Mouse (Mus musculus) midbrain, postnatal 0 days (tissue): ENCODE measurements at regions not wholly inside any gene's neighbourhood (a gene's known extent, or its start where the extent isn't known, plus 50 kb on each side); places are given as distances from the start of the nearest gene placed in this dataset.
A peak's percentile ranks its signal among the peaks of the same experiment; 100 is the strongest.

Experiments
- ATAC-seq: fragments of 200-750 bp; cut with Nextera tagmentation; 2 replicates; pipeline ENCODE4 v1.8.0; 2017; ENCODE audit warnings: moderate number of reproducible peaks, mild to moderate bottlenecking, moderate TSS enrichment, moderate library complexity; ENCODE audit not compliant: low FRiP score
- DNase-seq: peaks from one replicate; pipeline ENCODE4 v3.0.0-alpha.2; 2015; ENCODE audit warnings: low spot score
- H3K27ac ChIP-seq: fragments of 300-500 bp; sonication (generic); 2 replicates; pipeline ENCODE4 v1.5.1; 2014; ENCODE audit warnings: low read depth, mild to moderate bottlenecking, low read length, mixed read lengths
- H3K27me3 ChIP-seq: fragments of 300-500 bp; sonication (generic); 2 replicates; pipeline ENCODE4 v1.6.1; 2014; ENCODE audit warnings: low read length, control low read depth, mixed read lengths; ENCODE audit not compliant: insufficient read depth
- H3K36me3 ChIP-seq: fragments of 300-500 bp; sonication (generic); 2 replicates; pipeline ENCODE4 v1.6.1; 2014; ENCODE audit warnings: low read length, control low read depth, mixed read lengths; ENCODE audit not compliant: insufficient read depth
- H3K4me1 ChIP-seq: fragments of 300-500 bp; sonication (generic); 2 replicates; pipeline ENCODE4 v1.6.1; 2014; ENCODE audit warnings: mild to moderate bottlenecking, control low read depth, antibody characterized with exemption, low read length, mixed read lengths; ENCODE audit not compliant: insufficient read depth
- H3K4me2 ChIP-seq: fragments of 300-500 bp; sonication (generic); 2 replicates; pipeline ENCODE4 v1.6.1; 2014; ENCODE audit warnings: low read depth, mild to moderate bottlenecking, low read length, mixed read lengths; ENCODE audit not compliant: poor library complexity, severe bottlenecking
- H3K4me3 ChIP-seq: fragments of 300-500 bp; sonication (generic); 2 replicates; pipeline ENCODE4 v1.5.1; 2014; ENCODE audit warnings: low read depth, mild to moderate bottlenecking, low read length, moderate library complexity
- H3K9ac ChIP-seq: fragments of 300-500 bp; sonication (generic); replicated peaks from 2 replicates; pipeline ENCODE4 v1.6.1; 2014; ENCODE audit warnings: mild to moderate bottlenecking, low read length, moderate library complexity, mixed read lengths; ENCODE audit not compliant: poor library complexity, severe bottlenecking
- H3K9me3 ChIP-seq: fragments of 300-500 bp; sonication (generic); 2 replicates; pipeline ENCODE4 v1.6.1; 2016; ENCODE audit warnings: low read length, control low read depth
- CTCF ChIP-seq: IDR thresholded peaks from 2 replicates; pipeline ENCODE4 v1.5.1; 2016; ENCODE audit warnings: antibody characterized with exemption, mild to moderate bottlenecking
- WGBS: fragments of 180-500 bp; shearing (Covaris S2); extraction: QIAGEN DNeasy Blood & Tissue Kit; methylation state at CpG from one replicate; pipeline ENCODE4 v1.1.7; 2014; 5-methylcytosine and 5-hydroxymethylcytosine counted together

GRCm38 (mm10) chr17:84877864-84878224, 78.7 kb upstream of the Ppm1b start:
- Histone ChIP-seq H3K36me3 (no peaks in the 10 kb centered on the region), H3K4me2 (peak overlapping the region; percentile 15; the same call in 1 of the 2 replicates), H3K4me1 (no peaks in the 10 kb centered on the region), H3K4me3 (no peak overlapping the region), H3K27me3 (no peaks in the 10 kb centered on the region), H3K27ac (no peak overlapping the region), H3K9ac (no peak overlapping the region), H3K9me3 (no peaks in the 10 kb centered on the region)
- peak; percentile 96 for TF ChIP-seq CTCF
- ATAC-seq (peak; percentile 60; the same call in 1 of the 2 replicates), DNase-seq (peak; percentile 85)
- 20% methylated on average over 10 of the region's 10 CpGs for WGBS

DNA sequence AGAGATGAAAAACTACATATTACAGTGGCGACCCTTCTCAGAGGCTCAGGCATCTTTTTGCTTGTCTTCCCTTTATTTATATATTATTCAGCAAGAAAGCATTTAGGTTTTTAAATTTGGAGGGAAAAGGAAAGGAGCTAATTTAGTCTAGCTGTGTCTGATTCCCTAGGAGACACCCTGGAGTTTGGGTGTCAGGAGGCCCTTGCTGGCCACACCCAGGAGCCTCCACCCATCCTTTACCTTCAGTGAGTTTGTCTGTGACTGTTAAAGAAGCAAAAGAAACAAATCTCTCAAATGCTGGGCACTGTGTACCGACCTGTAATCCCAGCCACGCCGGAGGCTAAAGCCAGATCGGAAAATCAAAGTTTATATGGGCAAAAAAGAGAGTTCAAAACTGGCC, 78.2 kb upstream of the Ppm1b start:
- no peak overlapping the region for H3K4me3 ChIP-seq
- H3K27ac ChIP-seq = no peak overlapping the region
- no peak for ATAC-seq
- no peak for TF ChIP-seq CTCF
- H3K36me3 ChIP-seq = no peaks in the 10 kb centered on the region
- no peaks in the 10 kb centered on the region for H3K4me1 ChIP-seq
- H3K9me3 ChIP-seq = no peaks in the 10 kb centered on the region
- DNase-seq = no peak
- no peak overlapping the region for H3K9ac ChIP-seq
- no peaks in the 10 kb centered on the region for H3K27me3 ChIP-seq
- WGBS = 86% methylated on average over 5 of the region's 5 CpGs
- H3K4me2 ChIP-seq = peak overlapping the region; percentile 15; the same call in 1 of the 2 replicates

GRCm38 (mm10) chr17:84879146-84879545, 77.4 kb upstream of the Ppm1b start:
- Histone ChIP-seq H3K4me2 (no peak overlapping the region), H3K27ac (no peak overlapping the region), H3K36me3 (no peaks in the 10 kb centered on the region), H3K4me3 (no peak overlapping the region), H3K9me3 (no peaks in the 10 kb centered on the region), H3K4me1 (no peaks in the 10 kb centered on the region), H3K9ac (no peak overlapping the region), H3K27me3 (no peaks in the 10 kb centered on the region)
- WGBS = 81% methylated on average over 10 of the region's 10 CpGs
- ATAC-seq (no peak), DNase-seq (no peak)
- no peak for TF ChIP-seq CTCF

- Histone ChIP-seq H3K4me3 (no peak overlapping the region), H3K27ac (no peak overlapping the region), H3K27me3 (no peaks in the 10 kb centered on the region), H3K36me3 (no peaks in the 10 kb centered on the region), H3K9ac (no peak overlapping the region), H3K4me2 (no peak overlapping the region), H3K4me1 (no peaks in the 10 kb centered on the region), H3K9me3 (no peaks in the 10 kb centered on the region)
- 94% methylated on average over 2 of the region's 2 CpGs for WGBS
- TF ChIP-seq CTCF = no peak
- ATAC-seq (no peak), DNase-seq (no peak)
Observed at GRCm38 (mm10) chr17:84880946-84881345, 75.6 kb upstream of the Ppm1b start.

- DNase-seq (no peak), ATAC-seq (no peak)
- Histone ChIP-seq H3K9me3 (no peaks in the 10 kb centered on the region), H3K4me2 (no peak overlapping the region), H3K4me3 (no peak overlapping the region), H3K4me1 (no peaks in the 10 kb centered on the region), H3K27ac (no peak overlapping the region), H3K27me3 (no peaks in the 10 kb centered on the region), H3K9ac (no peak overlapping the region), H3K36me3 (no peaks in the 10 kb centered on the region)
- 94% methylated on average over 5 of the region's 5 CpGs for WGBS
- TF ChIP-seq CTCF = no peak
Observed at GRCm38 (mm10) chr17:84888525-84888924, 68.0 kb upstream of the Ppm1b start.

DNA sequence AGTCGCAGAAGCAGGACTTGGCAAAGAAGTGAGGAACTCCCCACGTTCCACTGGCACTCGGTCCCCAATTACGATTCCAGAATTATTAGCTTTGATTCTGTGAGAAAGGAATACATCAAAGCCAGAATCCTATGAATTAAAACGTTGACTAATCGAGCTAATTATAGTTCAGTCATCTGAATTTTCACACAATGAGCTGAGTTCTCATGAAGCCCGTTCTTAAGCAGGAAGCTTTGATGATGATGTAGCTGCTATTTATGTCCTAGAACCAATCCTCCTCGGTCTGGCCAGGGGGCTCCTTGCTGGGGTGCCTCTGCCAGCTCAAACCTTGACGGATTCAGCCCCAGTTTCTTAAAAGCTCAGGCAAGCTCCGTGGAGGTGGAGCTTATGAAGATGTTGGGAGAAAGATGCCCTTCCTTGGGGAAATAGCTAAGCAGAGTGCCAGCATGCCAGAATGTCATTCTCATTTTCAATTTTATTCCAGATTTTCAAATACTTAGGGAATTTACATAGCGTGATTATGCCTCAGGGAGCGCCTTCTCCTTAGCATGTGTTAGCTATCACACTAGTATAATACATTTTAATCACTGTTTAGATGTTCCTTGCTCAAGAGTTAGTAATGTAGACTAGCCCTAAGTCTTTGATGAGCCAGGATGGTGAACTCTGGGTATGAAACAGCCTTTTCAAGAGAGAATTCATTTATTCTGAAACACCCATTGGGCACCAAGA, 65.5 kb upstream of the Ppm1b start:
- no peak overlapping the region for H3K4me2 ChIP-seq
- H3K4me3 ChIP-seq = no peak overlapping the region

More for the DNA sequence above, 65.5 kb upstream of the Ppm1b start:
- no peaks in the 10 kb centered on the region for H3K9me3 ChIP-seq
- TF ChIP-seq CTCF = no peak
- no peaks in the 10 kb centered on the region for H3K27me3 ChIP-seq
- no peaks in the 10 kb centered on the region for H3K36me3 ChIP-seq
- DNase-seq = no peak
- no peak for ATAC-seq
- no peak overlapping the region for H3K9ac ChIP-seq
- H3K4me1 ChIP-seq = no peaks in the 10 kb centered on the region
- WGBS = 60% methylated on average over 12 of the region's 12 CpGs
- no peak overlapping the region; the same call in 1 of the 2 replicates for H3K27ac ChIP-seq
